Mouse (Mus musculus) thymus, postnatal 25 days (tissue): ENCODE results near the gene Sumf2.
A peak's percentile ranks its signal among the peaks of the same experiment; 100 is the strongest.
"Not testable (repeated sequence)": the region's sequence is repeated elsewhere in the genome, so short reads cannot be mapped to it uniquely, and the experiment has no call there.

Experiments
- DNase-seq: peaks from one replicate; pipeline ENCODE4 v3.0.0; 2022

The Sumf2 gene

DNA sequence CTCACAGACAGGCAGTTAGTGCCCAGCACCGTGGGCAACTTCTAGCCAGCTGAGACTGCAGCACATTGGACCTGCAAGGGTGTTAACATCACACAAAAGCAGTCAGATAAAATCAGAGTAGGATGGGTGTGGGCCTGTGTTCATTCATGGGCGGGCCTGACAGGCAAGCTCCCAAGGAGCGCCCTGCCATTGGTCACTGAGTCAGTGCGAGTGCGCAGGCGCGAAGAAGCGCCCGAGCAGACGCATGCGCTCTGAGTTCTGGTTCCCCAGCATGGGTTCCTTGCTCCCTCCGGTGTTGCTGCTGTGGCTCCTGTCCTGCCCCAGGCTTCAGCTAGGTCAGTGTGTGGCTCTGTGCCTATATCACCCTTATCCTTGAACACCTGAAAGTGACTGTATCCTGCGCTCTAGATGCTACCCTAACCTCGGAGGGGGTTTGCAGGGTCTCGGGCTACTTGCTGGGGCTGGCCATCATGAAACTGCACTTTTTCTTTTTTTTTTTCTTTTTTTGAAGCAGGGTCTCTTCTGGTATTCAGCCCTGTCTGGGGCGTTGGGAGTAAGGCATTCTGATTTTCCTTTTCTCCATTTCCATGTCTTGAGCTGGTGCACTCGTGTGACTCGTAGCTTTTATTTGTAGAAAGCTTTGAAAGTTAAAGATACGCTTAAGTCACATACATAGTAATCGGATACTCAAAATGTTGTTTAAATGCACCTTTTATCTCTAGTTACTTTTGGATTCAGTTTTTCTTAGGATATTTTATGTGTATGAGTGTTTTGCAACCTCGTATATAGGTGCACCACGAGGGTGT lies at the start of gene Sumf2:
Gene Sumf2, plus strand, starts transcription at position 235 of the 806 bp plus-strand sequence.
- DNase-seq = peak; percentile 96

DNA sequence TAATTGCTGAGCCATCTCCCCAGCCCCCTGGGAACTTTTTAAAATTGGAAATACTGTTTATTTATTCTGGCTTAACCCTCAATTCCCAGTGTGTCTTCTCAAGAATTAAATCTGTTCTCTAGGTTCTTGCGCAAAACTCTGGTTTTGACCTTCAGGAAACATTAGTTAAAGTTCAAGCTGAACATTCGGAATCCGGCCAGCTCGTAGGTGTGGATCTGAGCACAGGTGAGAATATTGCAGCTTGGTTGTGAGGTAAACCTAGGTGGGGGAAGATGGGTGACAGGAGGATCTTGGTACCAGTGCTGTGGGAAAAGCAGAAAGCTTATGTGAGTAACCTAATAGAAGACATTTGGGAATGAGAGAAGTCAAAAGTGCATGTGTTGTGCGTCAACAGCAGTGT lies 1.9 kb upstream of the Sumf2 start:
- no peak for DNase-seq

DNA sequence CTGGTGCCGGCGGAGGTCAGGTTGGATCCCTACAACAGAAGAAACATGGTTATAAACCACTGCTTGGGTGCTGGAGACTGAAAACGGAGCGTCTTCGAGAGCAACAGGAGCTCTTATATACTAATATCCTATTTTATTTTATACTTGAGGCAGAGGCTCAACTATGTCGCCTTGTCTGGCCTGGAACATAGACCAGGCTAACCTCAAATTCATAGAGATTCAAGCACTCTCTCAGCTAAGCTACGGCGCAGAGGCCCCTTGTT lies 703 bp downstream of the Sumf2 start:
- no peak for DNase-seq

DNA sequence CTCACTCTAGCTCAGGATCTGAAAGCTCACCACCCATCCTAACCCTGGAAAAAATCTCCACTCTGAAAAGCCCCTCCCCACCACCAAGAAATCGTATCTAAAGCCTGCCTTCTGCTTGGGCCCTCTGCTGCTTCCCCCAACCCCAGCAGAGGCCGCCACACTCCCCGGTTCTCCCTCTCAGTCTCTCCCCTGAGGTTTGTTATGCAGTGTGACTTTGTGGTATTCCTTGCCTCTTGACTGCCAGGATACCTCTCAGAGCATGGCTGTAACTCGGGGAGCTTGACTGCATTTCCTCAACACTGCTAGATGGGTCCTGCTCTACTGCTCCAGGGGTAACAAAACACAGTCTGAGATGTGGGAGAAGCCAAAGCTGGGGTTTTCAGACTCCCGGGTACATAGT lies 8.4 kb downstream of the Sumf2 start:
- DNase-seq = no peak

DNA sequence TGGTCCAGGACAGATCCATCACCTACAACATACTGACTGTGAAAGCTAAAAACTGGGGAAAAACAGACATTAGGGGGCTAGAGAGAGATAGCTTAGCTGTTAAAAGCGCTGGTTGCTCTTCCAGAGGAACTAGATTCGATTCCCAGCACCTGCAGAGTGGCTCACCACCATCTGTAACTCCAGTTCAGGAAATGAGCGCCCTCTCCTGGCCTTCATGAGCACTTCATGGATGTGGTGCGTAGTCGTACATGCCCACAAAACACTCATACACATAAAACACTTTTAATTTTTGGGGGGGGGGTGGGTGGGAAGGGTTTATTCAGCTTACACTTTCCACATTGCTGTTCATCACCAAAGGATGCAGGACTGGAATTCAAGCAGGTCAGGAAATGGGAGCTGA lies 9.6 kb downstream of the Sumf2 start:
- no peak for DNase-seq

DNA sequence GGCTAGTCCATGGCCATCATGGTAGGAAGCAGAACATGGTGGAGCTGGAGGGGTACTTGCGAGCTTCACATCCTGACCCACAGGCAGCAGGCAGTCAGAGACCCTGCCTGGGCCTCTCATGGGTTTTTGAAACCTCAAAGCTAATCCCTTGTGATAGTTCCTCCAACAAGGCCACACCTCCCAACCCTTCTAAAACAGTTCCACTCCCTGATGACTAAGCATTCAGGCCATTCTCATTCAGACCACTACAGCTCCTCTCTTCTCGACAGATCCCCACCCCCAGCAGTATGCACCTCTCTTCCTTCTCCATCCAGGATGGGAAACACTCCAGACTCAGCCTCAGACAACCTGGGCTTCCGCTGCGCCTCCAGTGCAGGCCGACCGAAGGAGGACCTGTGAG lies 15.5 kb downstream of the Sumf2 start:
- DNase-seq = no peak

DNA sequence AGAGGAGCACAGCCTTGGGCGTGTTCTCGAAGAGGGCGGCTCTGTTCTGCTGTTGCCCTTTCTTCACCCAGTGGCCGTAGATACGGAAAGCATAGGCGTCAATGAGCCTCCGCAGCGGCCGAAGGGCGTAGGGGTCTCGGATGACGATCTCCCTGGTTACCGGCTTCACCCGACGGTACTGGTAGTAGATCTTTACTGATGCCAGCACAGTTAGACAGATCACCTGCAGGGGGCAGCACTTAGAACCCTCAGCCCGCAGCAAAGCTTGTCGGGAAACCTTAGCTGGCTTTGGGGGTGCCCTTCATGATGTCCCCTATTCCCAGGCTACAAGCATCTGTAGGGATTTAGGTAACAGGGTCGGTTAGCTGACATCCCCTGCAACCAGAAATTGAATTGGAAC lies 17.7 kb downstream of the Sumf2 start:
- peak; percentile 37 for DNase-seq

DNA sequence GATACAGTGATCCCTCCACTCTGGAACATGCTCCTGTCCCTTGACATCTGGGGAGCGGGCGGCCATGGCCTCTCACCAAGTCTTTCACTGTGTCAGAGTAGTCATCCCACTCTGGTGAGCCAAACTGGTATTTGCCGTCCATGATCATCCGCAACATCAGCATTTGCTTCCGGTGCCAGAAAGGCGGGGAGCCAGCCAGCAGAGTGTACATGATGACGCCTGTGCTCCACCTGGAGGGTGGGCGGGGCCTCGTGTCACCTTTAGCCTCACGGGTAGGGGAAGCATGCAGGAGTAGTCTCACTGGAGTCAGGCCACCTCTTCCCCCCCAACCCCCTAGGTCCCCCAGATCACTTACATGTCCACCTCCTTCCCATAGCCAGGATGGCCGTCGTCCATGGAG lies 19.1 kb downstream of the Sumf2 start:
- no peak for DNase-seq

DNA sequence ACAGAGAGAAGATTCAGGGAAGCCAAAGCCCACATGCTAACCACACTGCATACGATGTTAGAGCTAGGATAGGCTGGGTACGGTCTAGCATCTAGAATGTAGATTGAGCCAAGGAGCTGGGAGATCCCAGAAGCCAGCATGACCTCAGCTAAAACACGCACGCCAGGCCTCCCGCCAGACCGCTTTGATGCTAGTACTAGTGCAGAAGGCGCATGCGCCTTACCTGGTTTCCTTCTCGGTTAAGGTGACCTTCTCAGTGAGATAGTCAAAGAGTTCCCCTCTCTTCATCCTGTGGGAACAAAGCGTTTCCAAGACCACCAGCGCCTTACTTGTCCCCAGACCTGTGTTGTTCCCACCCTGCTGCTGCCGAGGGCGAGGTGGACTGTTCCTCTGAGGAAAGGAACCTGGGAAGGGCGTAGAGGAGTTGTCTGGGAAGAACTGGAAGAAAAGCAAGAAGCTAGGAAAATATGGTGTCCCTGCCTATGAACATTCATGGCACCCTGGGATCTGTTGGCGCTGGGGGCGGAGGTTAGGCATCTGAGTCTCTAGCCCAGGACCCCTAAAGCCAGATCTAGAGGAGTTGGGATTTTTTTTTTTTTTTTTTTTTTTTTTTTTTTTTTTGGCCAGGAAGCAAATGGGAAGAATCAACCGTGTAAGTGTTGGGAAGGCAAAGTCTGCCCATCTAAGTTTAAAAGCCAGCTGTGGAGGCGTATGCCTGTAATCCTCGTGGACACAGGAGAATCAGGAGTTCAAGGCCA lies 22.6 kb downstream of the Sumf2 start:
- DNase-seq = no peak

DNA sequence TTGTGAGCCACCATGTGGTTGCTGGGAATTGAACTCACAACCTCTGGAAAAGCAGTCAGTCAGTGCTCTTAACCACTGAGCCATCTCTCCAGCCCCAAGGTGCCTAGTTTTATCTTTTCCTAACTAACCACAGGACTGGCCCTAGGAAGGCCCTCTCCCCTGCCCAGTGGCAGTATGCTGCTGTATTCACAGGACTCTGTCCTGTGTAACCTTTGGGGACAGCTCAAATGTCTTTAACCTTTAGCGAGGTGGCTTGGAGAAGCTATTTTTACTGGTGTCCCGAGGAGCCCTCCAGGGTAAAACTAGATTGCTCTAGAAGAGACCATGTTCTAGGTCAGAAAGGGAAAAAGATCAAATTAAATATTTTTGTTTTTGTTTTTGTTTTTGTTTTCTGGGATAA lies 24.5 kb downstream of the Sumf2 start:
- no peak for DNase-seq

DNA sequence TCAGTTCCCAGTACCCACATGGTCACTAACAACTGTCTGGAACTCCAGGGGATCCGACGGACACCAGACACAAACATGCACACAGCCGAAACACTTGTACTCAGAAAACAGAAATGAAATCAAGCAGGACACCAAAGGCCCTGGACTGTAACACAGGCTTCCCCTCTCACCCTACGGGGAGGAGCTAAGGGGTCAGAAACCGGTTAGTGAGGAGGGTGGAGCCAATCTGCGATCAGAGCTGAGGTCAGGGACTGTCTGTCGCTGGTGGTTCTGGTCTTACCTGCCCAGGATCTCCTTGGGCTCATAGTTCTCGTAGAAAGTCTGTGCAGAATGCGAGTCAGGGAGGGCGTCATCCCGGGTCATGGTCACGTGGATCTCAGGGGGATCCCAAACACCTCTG lies 27.2 kb downstream of the Sumf2 start:
- DNase-seq = no peak

DNA sequence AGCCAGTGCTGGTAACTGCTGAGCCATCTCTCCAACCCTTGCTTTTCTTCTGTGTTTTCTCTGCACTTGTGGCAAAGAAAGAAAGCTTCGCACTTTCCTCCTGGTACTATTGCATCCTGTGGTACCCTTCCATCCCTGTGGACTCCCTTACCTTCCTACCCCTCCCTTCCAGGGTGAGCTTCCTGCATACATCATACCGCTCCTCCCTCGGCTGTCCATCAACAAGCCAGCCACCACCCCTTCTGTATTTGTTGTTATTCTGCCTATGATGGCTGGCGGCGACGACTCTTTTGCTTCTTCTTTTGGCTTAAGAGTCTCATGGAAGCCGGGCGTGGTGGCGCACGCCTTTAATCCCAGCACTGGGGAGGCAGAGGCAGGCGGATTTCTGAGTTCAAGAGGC lies 28.3 kb downstream of the Sumf2 start:
- no peak for DNase-seq

DNA sequence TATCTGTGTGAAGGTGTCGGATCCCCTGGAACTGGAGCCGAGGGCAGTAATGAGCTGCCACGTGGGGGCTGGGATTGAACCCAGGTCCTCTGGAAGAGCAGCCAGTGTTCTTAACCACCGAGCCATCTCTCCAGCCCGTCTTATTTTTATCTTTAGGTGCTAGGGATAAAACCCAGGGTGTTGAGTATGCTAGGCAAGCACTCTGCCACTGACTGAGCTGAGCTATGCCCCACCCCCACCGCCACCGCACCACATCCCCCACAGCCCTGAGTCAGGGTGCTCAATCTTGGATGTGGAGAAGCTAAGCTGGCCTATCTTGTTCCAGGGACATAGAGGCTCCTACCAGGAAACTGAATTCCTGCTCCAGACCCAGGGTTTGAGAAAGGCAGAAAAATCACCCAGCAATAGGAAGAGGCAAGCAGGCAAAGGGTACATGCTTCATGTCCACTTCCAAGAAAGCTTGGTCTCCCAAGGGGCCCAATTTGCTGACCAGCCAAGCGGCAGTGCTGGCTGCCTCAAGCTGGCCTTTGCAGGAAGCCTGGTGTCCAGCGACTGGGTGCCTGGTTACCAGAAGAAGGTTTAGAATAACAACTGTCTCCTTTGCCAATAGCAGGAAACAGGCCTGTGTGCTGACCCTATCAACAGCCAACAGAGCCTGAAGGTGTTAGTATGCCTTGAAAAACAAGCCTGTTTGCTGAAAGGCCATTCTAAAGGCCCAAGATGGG lies 31.1 kb downstream of the Sumf2 start:
- DNase-seq = no peak

DNA sequence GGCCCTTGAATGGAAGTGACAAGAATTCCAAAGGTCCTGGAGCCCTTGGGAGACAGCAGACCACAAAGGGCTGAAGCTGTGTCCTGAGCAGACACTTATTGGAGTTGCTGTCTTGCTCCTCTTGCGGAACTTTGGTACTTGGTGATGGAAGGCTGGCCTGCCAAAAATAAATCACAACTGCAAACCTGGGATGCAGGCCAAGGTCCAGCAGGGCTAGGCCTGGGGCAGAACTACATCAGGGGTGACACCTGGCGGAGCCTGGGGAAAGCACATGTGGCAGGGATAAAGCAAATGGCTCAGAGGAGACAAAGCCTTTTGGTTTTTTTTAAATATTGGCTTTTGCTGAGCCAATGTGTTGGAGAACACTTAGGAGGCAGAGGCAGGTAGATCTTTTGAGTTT lies 32.2 kb downstream of the Sumf2 start:
- no peak for DNase-seq

DNA sequence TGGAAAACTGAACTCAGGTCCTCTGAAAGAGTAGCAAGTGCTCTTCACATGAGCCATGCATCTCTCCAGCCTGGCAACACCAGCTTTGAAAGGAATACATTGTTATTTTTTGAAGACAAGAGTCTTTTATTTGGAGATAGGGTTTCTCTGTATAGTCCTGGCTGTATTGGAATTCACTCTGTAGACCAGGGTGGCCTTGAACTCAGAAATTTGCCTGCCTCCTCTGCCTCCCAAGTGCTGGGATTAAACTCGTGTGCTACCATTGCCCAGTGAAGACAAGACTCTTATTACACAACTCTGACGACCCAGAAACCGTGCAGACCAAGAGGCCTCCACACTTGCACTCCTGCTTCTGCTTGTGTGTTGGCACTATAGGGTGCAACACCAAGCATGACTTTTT lies 33.1 kb downstream of the Sumf2 start:
- DNase-seq = no peak

DNA sequence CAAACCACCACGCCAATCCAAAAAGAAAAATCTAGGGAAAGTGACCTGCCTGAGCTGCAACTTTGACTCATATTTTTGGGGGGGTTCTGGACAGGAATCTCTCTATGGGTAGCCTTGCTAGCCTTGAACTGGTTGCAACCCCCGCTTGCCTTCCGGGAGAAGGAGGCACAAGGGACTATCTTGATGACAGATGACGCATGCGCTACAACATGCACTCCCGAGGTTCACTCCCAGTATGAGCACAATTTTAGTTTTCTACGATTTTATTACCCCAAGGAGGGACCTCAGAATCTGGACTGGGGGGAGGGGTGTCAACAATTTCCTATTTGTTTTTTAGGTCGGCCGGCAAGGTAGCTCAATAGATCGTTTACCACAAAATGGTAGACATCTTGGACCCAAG lies 39.5 kb downstream of the Sumf2 start:
- no peak for DNase-seq

DNA sequence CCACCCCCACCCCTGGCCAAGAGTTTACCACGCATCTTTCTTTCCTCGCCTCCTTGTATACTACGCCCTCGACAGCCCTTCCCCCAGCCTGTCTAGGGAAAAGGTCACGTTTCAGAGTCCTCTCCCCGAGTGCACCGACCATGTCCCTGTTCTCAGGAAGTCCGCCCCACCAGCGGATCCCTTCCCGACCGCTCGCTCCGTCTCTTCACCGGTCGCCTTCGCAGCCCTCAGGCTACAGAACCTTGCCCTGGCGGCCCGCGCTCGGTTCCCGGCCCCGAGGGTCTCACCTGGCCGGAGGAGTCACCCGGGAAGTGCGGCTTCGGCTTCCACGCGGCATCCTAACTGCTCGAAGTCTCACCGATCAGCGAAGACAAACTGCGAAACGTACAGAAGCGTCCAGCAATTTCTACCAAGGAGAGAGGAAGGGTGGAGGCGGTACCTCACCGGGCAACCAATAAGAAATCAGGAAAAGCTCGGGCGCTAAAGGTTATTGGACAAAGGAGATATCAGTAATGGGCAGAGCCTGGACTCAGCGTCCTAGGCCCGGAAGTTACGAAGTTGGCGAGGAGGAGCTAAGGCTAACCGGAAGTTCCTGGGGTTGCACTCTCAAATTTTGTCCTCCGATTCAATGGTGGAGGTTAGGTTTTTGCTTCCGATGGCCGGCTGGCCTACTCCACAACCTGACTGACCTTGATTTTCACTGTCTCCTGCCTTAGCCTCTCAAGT lies 40.3 kb downstream of the Sumf2 start, which contains the start of gene Chchd2:
Gene Chchd2, minus strand, starts transcription at position 560 of the 726 bp plus-strand sequence.
- DNase-seq = peak; percentile 89

DNA sequence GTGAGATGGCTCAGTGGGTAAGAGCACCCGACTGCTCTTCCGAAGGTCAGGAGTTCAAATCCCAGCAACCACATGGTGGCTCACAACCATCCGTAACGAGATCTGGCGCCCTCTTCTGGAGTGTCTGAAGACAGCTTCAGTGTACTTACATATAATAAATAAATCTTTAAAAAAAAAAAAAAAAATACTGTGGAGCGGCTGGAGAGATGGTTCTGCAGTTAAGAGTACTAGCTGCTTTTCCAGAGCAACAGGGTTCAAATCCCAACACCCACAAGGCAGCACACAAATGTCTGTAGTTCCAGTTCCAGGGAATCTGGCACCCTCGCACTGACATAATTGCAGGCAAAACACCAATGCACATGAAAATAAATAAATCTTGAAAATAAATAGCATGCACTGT lies 43.6 kb downstream of the Sumf2 start:
- not testable (repeated sequence) for DNase-seq

DNA sequence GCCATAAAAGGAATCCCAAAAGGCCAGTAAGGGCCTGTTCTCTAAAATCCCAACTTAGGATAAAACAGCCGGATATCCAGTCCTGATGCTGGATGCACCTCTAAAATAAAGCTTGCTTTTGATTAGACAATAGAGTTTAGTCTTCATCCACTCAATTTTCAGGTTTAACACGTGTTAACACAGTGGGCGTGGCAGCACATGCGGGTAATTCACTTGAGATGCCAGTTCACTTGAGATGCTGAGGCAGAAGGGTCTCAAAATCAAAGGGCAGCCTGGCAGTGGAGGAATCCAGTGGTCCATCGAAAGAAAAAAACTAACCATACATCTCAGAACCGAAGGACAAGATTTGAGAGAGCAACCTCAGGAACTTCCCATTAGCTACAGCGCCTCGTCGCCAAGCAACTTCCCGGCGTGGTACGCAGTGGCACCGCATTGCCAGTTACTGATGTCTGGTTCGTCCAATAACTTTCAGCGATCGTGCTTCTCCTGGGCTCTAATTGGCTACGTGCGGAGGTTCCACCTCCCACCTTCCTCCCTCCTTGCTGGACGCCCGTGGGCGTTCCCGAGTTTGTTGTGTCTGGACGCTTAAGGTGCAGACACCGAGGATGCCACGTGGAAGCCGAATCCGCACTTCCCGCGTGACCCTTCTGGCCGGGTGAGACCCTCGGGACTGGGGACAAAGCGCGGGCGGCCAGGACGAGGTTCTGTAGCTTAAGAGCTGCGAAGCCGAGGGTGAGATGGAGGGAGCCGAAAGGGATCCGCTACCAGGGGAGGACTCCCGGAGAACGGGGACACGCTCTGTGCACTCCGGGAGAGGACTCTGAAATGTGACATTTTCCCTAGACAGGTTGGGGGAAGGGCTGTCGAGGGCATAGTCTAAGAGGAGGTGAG lies 48.7 kb downstream of the Sumf2 start, which contains the start of gene Zbed5:
Gene Zbed5, plus strand, starts transcription at position 526 of the 891 bp plus-strand sequence.
- peak; percentile 83 for DNase-seq

DNA sequence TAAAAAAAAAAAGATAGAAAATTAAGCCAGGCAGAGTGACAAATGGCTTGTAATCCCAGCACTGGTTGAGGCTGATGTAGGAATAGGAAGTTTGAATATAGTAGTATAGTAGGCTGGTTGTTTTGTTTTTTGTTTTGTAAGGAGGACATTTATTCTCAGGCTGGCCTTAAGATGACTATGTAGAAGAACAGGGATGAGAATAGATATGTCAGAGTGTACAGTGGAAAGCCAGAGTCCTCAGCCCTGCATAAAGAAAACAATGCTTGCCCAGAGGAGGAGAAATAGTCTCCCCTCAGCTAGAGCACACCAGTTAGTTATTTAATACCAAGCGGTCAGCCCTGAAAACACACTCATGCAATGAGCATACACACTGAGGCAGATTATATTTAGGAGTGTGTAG lies 51.7 kb downstream of the Sumf2 start, which contains the start of gene Phkg1:
Gene Phkg1, minus strand, starts transcription at position 101 of the 400 bp plus-strand sequence.
- no peak for DNase-seq

DNA sequence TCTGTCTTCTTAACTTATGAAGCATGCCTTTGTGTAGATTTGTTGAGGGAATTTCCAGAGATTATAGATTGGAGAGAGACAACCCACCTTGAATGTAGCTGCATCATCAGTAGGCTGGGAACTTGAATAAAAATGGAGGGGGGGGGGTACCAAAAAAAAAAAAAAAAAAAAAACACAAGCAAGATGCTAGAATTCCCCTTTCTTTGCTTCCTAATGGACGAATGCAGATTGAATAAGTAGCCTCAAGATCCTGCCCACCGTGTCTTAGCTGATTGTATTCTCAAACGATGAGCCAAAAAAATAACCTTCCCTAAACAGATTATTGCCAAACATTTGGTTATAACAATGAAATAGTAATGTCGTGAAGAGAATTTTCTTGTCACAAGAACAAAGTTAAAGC lies 61.0 kb downstream of the Sumf2 start:
- DNase-seq = no peak
